Mouse (Mus musculus) cerebellum, adult 9-11 months (tissue): Measurements from ENCODE around the gene Khdc1c.
"Not testable (repeated sequence)": the region's sequence is repeated elsewhere in the genome, so short reads cannot be mapped to it uniquely, and the experiment has no call there.

ENCODE experiments used
- DNase-seq: peaks from one replicate; pipeline ENCODE4 v3.0.0; 2022

The Khdc1c gene

GRCm38 (mm10) chr1:21368031-21368430 is at the start of gene Khdc1c:
Khdc1c (plus strand) TSS chr1:21368331.
- DNase-seq: not testable (repeated sequence)

- DNase-seq: not testable (repeated sequence)
These were observed 47.9 kb upstream of the Khdc1c start for GRCm38 (mm10) chr1:21320271-21320670.

GRCm38 (mm10) chr1:21321656-21322055 is 46.5 kb upstream of the Khdc1c start:
- no peak for DNase-seq

- no peak for DNase-seq
These were observed 44.0 kb upstream of the Khdc1c start for GRCm38 (mm10) chr1:21323996-21324574.

- DNase-seq: no peak
These were observed 43.5 kb upstream of the Khdc1c start for GRCm38 (mm10) chr1:21324633-21325032.

- DNase-seq: no peak
These were observed 41.4 kb upstream of the Khdc1c start for GRCm38 (mm10) chr1:21326733-21327132.

GRCm38 (mm10) chr1:21331161-21331560 is 37.0 kb upstream of the Khdc1c start:
- DNase-seq: not testable (repeated sequence)

- no peak for DNase-seq
These were observed 34.7 kb upstream of the Khdc1c start for GRCm38 (mm10) chr1:21333222-21333973.

- DNase-seq: no peak
These were observed 32.3 kb upstream of the Khdc1c start for GRCm38 (mm10) chr1:21335836-21336235.

- no peak for DNase-seq
These were observed 27.4 kb upstream of the Khdc1c start for GRCm38 (mm10) chr1:21340745-21341144.

- DNase-seq: peak; percentile 10
These were observed 23.9 kb upstream of the Khdc1c start for GRCm38 (mm10) chr1:21344253-21344652.

GRCm38 (mm10) chr1:21344752-21345151 is 23.4 kb upstream of the Khdc1c start:
- not testable (repeated sequence) for DNase-seq

GRCm38 (mm10) chr1:21349341-21349740 is 18.8 kb upstream of the Khdc1c start, which contains the start of gene Khdc1a:
Khdc1a (plus strand) TSS chr1:21349641.
- DNase-seq: no peak

GRCm38 (mm10) chr1:21383256-21383655 is 15.1 kb downstream of the Khdc1c start, which contains the start of gene Khdc1b:
Khdc1b (plus strand) TSS chr1:21383556.
- DNase-seq: no peak

- no peak for DNase-seq
These were observed 23.1 kb downstream of the Khdc1c start for GRCm38 (mm10) chr1:21391138-21391671.

- DNase-seq: no peak
These were observed 34.7 kb downstream of the Khdc1c start for GRCm38 (mm10) chr1:21402804-21403203.

- DNase-seq: no peak
These were observed 39.1 kb downstream of the Khdc1c start for GRCm38 (mm10) chr1:21407266-21407665.

- DNase-seq: peak; percentile 85
These were observed 43.4 kb downstream of the Khdc1c start for GRCm38 (mm10) chr1:21411331-21412196.

GRCm38 (mm10) chr1:21412197-21412555 is 44.0 kb downstream of the Khdc1c start:
- no peak for DNase-seq

GRCm38 (mm10) chr1:21419370-21419769 is 51.2 kb downstream of the Khdc1c start:
- DNase-seq: no peak
